Comparison of ENCODE assay signal across 27 mouse cellular contexts in the genomic region with DNA sequence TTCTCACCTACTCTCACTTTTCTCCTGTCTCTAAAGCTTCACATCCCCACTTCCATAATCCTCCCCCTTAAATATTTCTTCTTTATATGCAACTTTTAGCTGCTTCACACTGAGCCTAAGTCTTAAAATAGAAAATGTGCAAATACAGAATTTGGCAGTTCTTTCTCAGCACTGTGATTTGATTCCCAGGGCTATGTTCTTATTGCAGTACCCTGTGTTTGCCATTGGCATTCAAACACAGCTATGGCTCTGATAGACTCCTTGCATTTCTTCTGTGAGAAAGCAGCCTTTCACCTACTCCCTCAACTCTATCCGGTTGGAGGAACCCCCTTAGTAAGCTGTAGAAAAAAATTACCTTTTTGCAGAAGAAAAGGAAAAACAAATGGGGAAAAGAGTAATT.
"Had no signal": no experiment of that assay in that cellular context is flagged by ENCODE, and none has a peak within 500 bp of the region (broad histone marks: within the 10 kb centered on the region; RNA-seq: fewer than 3 reads in every experiment).

No protein-coding gene starts in this region.

- H3K9me3 ChIP-seq: heart, embryonic 10.5 days; heart, embryonic 12.5 days; hindbrain, embryonic 10.5 days; hindbrain, embryonic 12.5 days; intestine, embryonic 15.5 days; limb, embryonic 10.5 days; limb, embryonic 12.5 days; liver, embryonic 13.5 days had no signal

- H3K36me3 ChIP-seq: heart, embryonic 10.5 days; heart, embryonic 12.5 days; hindbrain, embryonic 10.5 days; hindbrain, embryonic 12.5 days; intestine, embryonic 15.5 days; limb, embryonic 10.5 days; limb, embryonic 12.5 days; liver, embryonic 13.5 days had no signal

- H3K4me1 ChIP-seq: heart, embryonic 10.5 days; heart, embryonic 12.5 days; hindbrain, embryonic 10.5 days; hindbrain, embryonic 12.5 days; intestine, embryonic 15.5 days; limb, embryonic 10.5 days; limb, embryonic 12.5 days; liver, embryonic 13.5 days had no signal

- H3K27ac ChIP-seq: gastrocnemius, adult 2 months; heart, embryonic 10.5 days; hindbrain, embryonic 10.5 days; hindbrain, embryonic 12.5 days; hindbrain, embryonic 14.5 days; intestine, embryonic 15.5 days; layer of hippocampus, adult 2 months; left cerebral cortex, adult 2 months; limb, embryonic 10.5 days; limb, embryonic 12.5 days; liver, embryonic 13.5 days had no signal

- ATAC-seq: hindbrain, embryonic 16.5 days; inflammation-experienced regulatory T-cells, adult 6 months; intestine, embryonic 15.5 days; intestine, postnatal 0 days had no signal

- H3K4me3 ChIP-seq: gastrocnemius, adult 2 months; heart, embryonic 10.5 days; heart, embryonic 12.5 days; hindbrain, embryonic 10.5 days; hindbrain, embryonic 12.5 days; intestine, embryonic 15.5 days; layer of hippocampus, adult 2 months; left cerebral cortex, adult 2 months; limb, embryonic 10.5 days; limb, embryonic 12.5 days; liver, embryonic 13.5 days had no signal

- H3K9ac ChIP-seq: heart, embryonic 12.5 days; hindbrain, embryonic 12.5 days; hindbrain, embryonic 14.5 days; intestine, embryonic 15.5 days; limb, embryonic 12.5 days; liver, embryonic 13.5 days had no signal

- H3K4me2 ChIP-seq: heart, embryonic 12.5 days; hindbrain, embryonic 12.5 days; hindbrain, embryonic 14.5 days; intestine, embryonic 15.5 days; limb, embryonic 12.5 days; liver, embryonic 11.5 days; liver, embryonic 13.5 days had no signal

- H3K27me3 ChIP-seq: heart, embryonic 12.5 days; hindbrain, embryonic 12.5 days; intestine, embryonic 15.5 days; limb, embryonic 12.5 days; liver, embryonic 13.5 days had no signal

- DNase-seq: gastrocnemius, adult 2 months; gastrocnemius, postnatal 10 days; gastrocnemius, postnatal 25 days; heart, adult 18-20 months; heart, postnatal 10 days; heart, postnatal 4 days; kidney, adult 18-20 months; kidney, adult 8-10 months; kidney, postnatal 10 days; kidney, postnatal 25 days; kidney, postnatal 4 days; liver; liver, embryonic 13.5 days had no signal
